In genomic region chr10:116146091-116146490, GRCm38 (mm10) we compare ENCODE assay signal across 26 mouse cellular contexts. TPM values are rescaled to one million over a fixed set of nuclear protein-coding genes. Genes with fewer than 3 reads are reported as not detected.
A peak's percentile ranks its signal among the peaks of the same experiment; 100 is the strongest.
DNase-seq lines count a peak whose midpoint lies in the region; ATAC-seq and TF ChIP-seq lines count a peak whose summit lies in the region.
"Had no signal": no experiment of that assay in that cellular context is flagged by ENCODE, and none has a peak within 500 bp of the region (broad histone marks: within the 10 kb centered on the region; RNA-seq: fewer than 3 reads in every experiment).

No protein-coding gene starts in this region.

- no peaks in the 10 kb centered on the region for H3K36me3 ChIP-seq in forebrain, embryonic 14.5 days (ENCODE audit: control insufficient read depth, insufficient read depth, low read length)
- no peaks in the 10 kb centered on the region for H3K36me3 ChIP-seq in forebrain, embryonic 13.5 days (ENCODE audit: poor library complexity, severe bottlenecking)
- H3K36me3 ChIP-seq in neural tube, embryonic 11.5 days (ENCODE audit: control insufficient read depth, insufficient read depth, low read length), result no peaks in the 10 kb centered on the region
- H3K36me3 ChIP-seq in forebrain, postnatal 0 days (ENCODE audit: insufficient read depth), result no peaks in the 10 kb centered on the region
- no peaks in the 10 kb centered on the region for H3K36me3 ChIP-seq in midbrain, embryonic 14.5 days (ENCODE audit: control insufficient read depth, insufficient read depth, low read length)
- H3K36me3 ChIP-seq: heart, embryonic 15.5 days; liver, embryonic 12.5 days had no signal

- peak; percentile 14 for DNase-seq in forebrain, embryonic 14.5 days (ENCODE audit: low spot score)
- DNase-seq in neural tube, embryonic 11.5 days (ENCODE audit: low spot score), result peak; percentile 19
- DNase-seq in neural tube, embryonic 10.5 days (ENCODE audit: extremely low spot score, low spot score), result no peak
- no peak for DNase-seq in forebrain, postnatal 0 days
- DNase-seq in midbrain, embryonic 14.5 days, result peak; percentile 35
- no peak for DNase-seq in lung, postnatal 36 days
- DNase-seq in cerebellum, adult 2 months, result no peak
- DNase-seq: B cell, adult 2 months; cerebellum, adult 8-10 months; gastrocnemius, postnatal 25 days; kidney, postnatal 36 days; left cerebral cortex, postnatal 4 days; lung, adult 2 months; thymus, postnatal 25 days had no signal

- no peaks in the 10 kb centered on the region for H3K9me3 ChIP-seq in forebrain, embryonic 14.5 days (replicated peaks; ENCODE audit: control insufficient read depth, low read length)
- no peaks in the 10 kb centered on the region for H3K9me3 ChIP-seq in forebrain, embryonic 13.5 days (replicated peaks)
- H3K9me3 ChIP-seq in neural tube, embryonic 11.5 days (ENCODE audit: control insufficient read depth, low read length), result no peaks in the 10 kb centered on the region
- no peaks in the 10 kb centered on the region for H3K9me3 ChIP-seq in forebrain, postnatal 0 days (ENCODE audit: low read length)
- no peaks in the 10 kb centered on the region for H3K9me3 ChIP-seq in midbrain, embryonic 14.5 days (ENCODE audit: control insufficient read depth, low read length)
- H3K9me3 ChIP-seq: heart, embryonic 15.5 days; liver, embryonic 12.5 days had no signal

- H3K4me1 ChIP-seq in forebrain, embryonic 14.5 days (ENCODE audit: control insufficient read depth, insufficient read depth, low read length), result no peaks in the 10 kb centered on the region
- no peaks in the 10 kb centered on the region for H3K4me1 ChIP-seq in forebrain, embryonic 13.5 days
- no peaks in the 10 kb centered on the region for H3K4me1 ChIP-seq in neural tube, embryonic 11.5 days (ENCODE audit: control insufficient read depth, insufficient read depth, low read length)
- H3K4me1 ChIP-seq in forebrain, postnatal 0 days (ENCODE audit: insufficient read depth), result no peaks in the 10 kb centered on the region
- no peaks in the 10 kb centered on the region for H3K4me1 ChIP-seq in midbrain, embryonic 14.5 days (ENCODE audit: control insufficient read depth, insufficient read depth, low read length)
- H3K4me1 ChIP-seq in cerebellum, adult 2 months (ENCODE audit: control insufficient read depth, insufficient read depth, low read length), result peaks cover 11% of the 10 kb centered on the region
- H3K4me1 ChIP-seq: heart, embryonic 15.5 days; liver, embryonic 12.5 days had no signal

- no peak for TF ChIP-seq POLR2A in cerebellum, adult 2 months (IDR thresholded peaks at IDR 0.05; ENCODE audit: borderline replicate concordance, insufficient read depth, low read length)

- H3K27me3 ChIP-seq in forebrain, embryonic 14.5 days (replicated peaks; ENCODE audit: control insufficient read depth, insufficient read depth, low read length), result no peaks in the 10 kb centered on the region
- no peaks in the 10 kb centered on the region for H3K27me3 ChIP-seq in forebrain, embryonic 13.5 days
- H3K27me3 ChIP-seq in neural tube, embryonic 11.5 days (ENCODE audit: control insufficient read depth, insufficient read depth, low read length), result no peaks in the 10 kb centered on the region
- no peaks in the 10 kb centered on the region for H3K27me3 ChIP-seq in forebrain, postnatal 0 days (ENCODE audit: insufficient read depth, low read length)
- no peaks in the 10 kb centered on the region for H3K27me3 ChIP-seq in midbrain, embryonic 14.5 days (ENCODE audit: control insufficient read depth, insufficient read depth, low read length)
- H3K27me3 ChIP-seq in cerebellum, adult 2 months (ENCODE audit: control insufficient read depth, insufficient read depth, low read length), result no peaks in the 10 kb centered on the region
- H3K27me3 ChIP-seq: heart, embryonic 15.5 days; liver, embryonic 12.5 days had no signal

- 31% methylated on average over 9 of the region's 9 CpGs for WGBS in forebrain, embryonic 14.5 days
- WGBS in forebrain, embryonic 13.5 days, result 28% methylated on average over 9 of the region's 9 CpGs
- WGBS in neural tube, embryonic 11.5 days, result 51% methylated on average over 9 of the region's 9 CpGs
- WGBS in forebrain, postnatal 0 days, result 29% methylated on average over 9 of the region's 9 CpGs
- WGBS in midbrain, embryonic 14.5 days, result 11% methylated on average over 9 of the region's 9 CpGs
- WGBS in cerebellum, adult 2 months, result 64% methylated on average over 9 of the region's 9 CpGs

- no peak overlapping the region for H3K4me2 ChIP-seq in forebrain, embryonic 14.5 days (ENCODE audit: low read length)
- no peak overlapping the region for H3K4me2 ChIP-seq in forebrain, embryonic 13.5 days
- H3K4me2 ChIP-seq in neural tube, embryonic 11.5 days (ENCODE audit: low read depth), result no peak overlapping the region
- H3K4me2 ChIP-seq in forebrain, postnatal 0 days (ENCODE audit: low read depth), result no peak overlapping the region
- no peak overlapping the region for H3K4me2 ChIP-seq in midbrain, embryonic 14.5 days (ENCODE audit: low read length)
- H3K4me2 ChIP-seq: heart, embryonic 15.5 days; liver, embryonic 12.5 days had no signal

- H3K9ac ChIP-seq in forebrain, embryonic 14.5 days (ENCODE audit: low read length), result no peak overlapping the region
- no peak overlapping the region for H3K9ac ChIP-seq in forebrain, embryonic 13.5 days
- H3K9ac ChIP-seq in neural tube, embryonic 11.5 days (ENCODE audit: low read length), result no peak overlapping the region
- no peak overlapping the region for H3K9ac ChIP-seq in forebrain, postnatal 0 days
- H3K9ac ChIP-seq in midbrain, embryonic 14.5 days (replicated peaks; ENCODE audit: low read length), result no peak overlapping the region
- H3K9ac ChIP-seq: heart, embryonic 15.5 days; liver, embryonic 12.5 days had no signal

- no peak overlapping the region for H3K27ac ChIP-seq in forebrain, embryonic 14.5 days (ENCODE audit: low read depth, low read length)
- no peak overlapping the region for H3K27ac ChIP-seq in forebrain, embryonic 13.5 days
- no peak overlapping the region for H3K27ac ChIP-seq in neural tube, embryonic 11.5 days (ENCODE audit: low read depth, low read length)
- no peak overlapping the region for H3K27ac ChIP-seq in forebrain, postnatal 0 days (ENCODE audit: low read depth, low read length)
- H3K27ac ChIP-seq in midbrain, embryonic 14.5 days (replicated peaks; ENCODE audit: low read depth, low read length), result no peak overlapping the region
- H3K27ac ChIP-seq in cerebellum, adult 2 months (ENCODE audit: insufficient read depth, low read length), result no peak overlapping the region
- H3K27ac ChIP-seq: heart, embryonic 15.5 days; left cerebral cortex, adult 2 months; liver, embryonic 12.5 days had no signal

- ATAC-seq in forebrain, embryonic 14.5 days, result no peak
- ATAC-seq in forebrain, embryonic 13.5 days, result no peak
- ATAC-seq in neural tube, embryonic 11.5 days (ENCODE audit: insufficient read depth, low FRiP score, low TSS enrichment), result peak; percentile 65; the same call in 1 of the 2 replicates
- ATAC-seq in forebrain, postnatal 0 days, result peak; percentile 23; the same call in 1 of the 2 replicates
- ATAC-seq in midbrain, embryonic 14.5 days (ENCODE audit: low FRiP score, low TSS enrichment), result peak; percentile 20; the same call in 1 of the 2 replicates
- ATAC-seq: intestine, embryonic 16.5 days; liver, embryonic 12.5 days had no signal

- TF ChIP-seq CTCF in forebrain, postnatal 0 days (IDR thresholded peaks at IDR 0.05; ENCODE audit: low read depth), result no peak
- no peak for TF ChIP-seq CTCF in cerebellum, adult 2 months (IDR thresholded peaks at IDR 0.05; ENCODE audit: borderline replicate concordance, insufficient read depth, low read depth, low read length)

- H3K4me3 ChIP-seq in forebrain, embryonic 14.5 days (ENCODE audit: low read depth, low read length), result no peak overlapping the region
- no peak overlapping the region for H3K4me3 ChIP-seq in forebrain, embryonic 13.5 days
- no peak overlapping the region for H3K4me3 ChIP-seq in neural tube, embryonic 11.5 days (ENCODE audit: low read depth, low read length)
- no peak overlapping the region for H3K4me3 ChIP-seq in forebrain, postnatal 0 days (ENCODE audit: low read depth, low read length)
- H3K4me3 ChIP-seq in midbrain, embryonic 14.5 days (replicated peaks; ENCODE audit: low read depth, low read length), result no peak overlapping the region
- no peak overlapping the region for H3K4me3 ChIP-seq in cerebellum, adult 2 months (replicated peaks; ENCODE audit: insufficient read depth, low read depth, low read length)
- H3K4me3 ChIP-seq: heart, embryonic 15.5 days; left cerebral cortex, adult 2 months; liver, embryonic 12.5 days had no signal

RNA-seq across cellular contexts. Expression of gene 4933416C03Rik, which starts 32.4 kb away (rescaled TPM):
- polyA plus RNA-seq in forebrain, embryonic 14.5 days (2014; fragmentation: Nextera tagmentation; extraction: Ambion mirVana), result not detected in 2 replicates
- not detected in 2 replicates for polyA plus RNA-seq in forebrain, embryonic 13.5 days (2015; fragmentation: Nextera tagmentation; extraction: Ambion mirVana)
- polyA plus RNA-seq in neural tube, embryonic 11.5 days (2014; fragmentation: Nextera tagmentation; extraction: Ambion mirVana), result not detected in 2 replicates
- not detected in 2 replicates for total RNA-seq in forebrain, postnatal 0 days (2014; rRNA removed)
- not detected in 2 replicates for polyA plus RNA-seq in forebrain, postnatal 0 days (2015; fragmentation: Nextera tagmentation; extraction: Ambion mirVana)
- polyA plus RNA-seq in midbrain, embryonic 14.5 days (2014; fragmentation: Nextera tagmentation; extraction: Ambion mirVana), result 0.30 TPM in 1 of 2 replicates, not detected in the other
- polyA plus RNA-seq in cerebellum, adult 2 months (2012; rRNA removed), result not detected in 2 replicates
- total RNA-seq: adrenal gland, postnatal 4 days; common myeloid progenitor, adult 5-6 weeks; gastrocnemius, postnatal 25 days; heart, adult 8-10 months; hematopoietic stem cell, adult 5-6 weeks; left cerebral cortex, adult 2 months; left cerebral cortex, postnatal 4 days; megakaryocyte-erythroid progenitor cell, adult 5-6 weeks had no signal
- polyA plus RNA-seq: heart, embryonic 15.5 days; intestine, embryonic 16.5 days; kidney, embryonic 14.5 days; liver, embryonic 12.5 days; lung, adult 2 months; small intestine, adult 2 months had no signal

Comparison
In these comparisons a context has a peak if more than half of its experiments do, and no peak if none do; other contexts are left out.
1. ATAC-seq: peak in neural tube, embryonic 11.5 days (single experiment), forebrain, postnatal 0 days (single experiment) and midbrain, embryonic 14.5 days (single experiment); none in forebrain, embryonic 14.5 days (single experiment) and forebrain, embryonic 13.5 days (single experiment).
2. DNase-seq: peak in forebrain, embryonic 14.5 days (single experiment), neural tube, embryonic 11.5 days (single experiment) and midbrain, embryonic 14.5 days (single experiment); none in neural tube, embryonic 10.5 days (single experiment), forebrain, postnatal 0 days (single experiment), lung, postnatal 36 days (single experiment) and cerebellum, adult 2 months (0 of 2).